Mouse (Mus musculus): Measurements from ENCODE around the gene Garem2. TPM values are rescaled to one million over a fixed set of nuclear protein-coding genes. Genes with fewer than 3 reads are reported as not detected.

Garem2 gene
- polyA plus RNA-seq, 1 experiment: 14.6 TPM

- Histone ChIP-seq H3K4me3 (ENCODE audit: insufficient read depth, low read length) (peak overlapping the region; percentile 94), H3K4me1 (ENCODE audit: control insufficient read depth, insufficient read depth, low read length) (peaks cover 5% of the 10 kb centered on the region), H3K27ac (ENCODE audit: insufficient read depth, low read length) (0 out of 2 replicates have a peak overlapping the region, but pooled peaks have one; percentile 96)
- TF ChIP-seq POLR2A (IDR thresholded peaks at IDR 0.05; ENCODE audit: extremely low read depth, insufficient read depth, low read length): no peak
- no peak for TF ChIP-seq CTCF (IDR thresholded peaks at IDR 0.05; ENCODE audit: extremely low read depth, insufficient read depth, low read length)
These were observed 51.1 kb downstream of the Garem2 start for GRCm38 (mm10) chr5:30155821-30156629.

GRCm38 (mm10) chr5:30159601-30160000 is 54.6 kb downstream of the Garem2 start:
- TF ChIP-seq POLR2A (IDR thresholded peaks at IDR 0.05; ENCODE audit: extremely low read depth, insufficient read depth, low read length): no peak
- TF ChIP-seq CTCF (IDR thresholded peaks at IDR 0.05; ENCODE audit: extremely low read depth, insufficient read depth, low read length): no peak

GRCm38 (mm10) chr5:30161836-30162235 is 56.9 kb downstream of the Garem2 start:
- TF ChIP-seq CTCF (IDR thresholded peaks at IDR 0.05; ENCODE audit: extremely low read depth, insufficient read depth, low read length) (no peak), POLR2A (IDR thresholded peaks at IDR 0.05; ENCODE audit: extremely low read depth, insufficient read depth, low read length) (no peak)
- no peak overlapping the region for H3K27ac ChIP-seq (ENCODE audit: insufficient read depth, low read length)
- H3K4me1 ChIP-seq (ENCODE audit: control insufficient read depth, insufficient read depth, low read length): peaks cover 4% of the 10 kb centered on the region
- no peak overlapping the region for H3K4me3 ChIP-seq (ENCODE audit: insufficient read depth, low read length)

More at GRCm38 (mm10) chr5:30159601-30160000, 54.6 kb downstream of the Garem2 start:
- H3K4me3 ChIP-seq (ENCODE audit: insufficient read depth, low read length): no peak overlapping the region
- no peak overlapping the region for H3K27ac ChIP-seq (ENCODE audit: insufficient read depth, low read length)
- peaks cover 5% of the 10 kb centered on the region for H3K4me1 ChIP-seq (ENCODE audit: control insufficient read depth, insufficient read depth, low read length)

GRCm38 (mm10) chr5:30162339-30162738 is 57.4 kb downstream of the Garem2 start:
- Histone ChIP-seq H3K27ac (ENCODE audit: insufficient read depth, low read length) (no peak overlapping the region), H3K4me1 (ENCODE audit: control insufficient read depth, insufficient read depth, low read length) (peaks cover 4% of the 10 kb centered on the region), H3K4me3 (ENCODE audit: insufficient read depth, low read length) (no peak overlapping the region)
- TF ChIP-seq CTCF (IDR thresholded peaks at IDR 0.05; ENCODE audit: extremely low read depth, insufficient read depth, low read length) (no peak), POLR2A (IDR thresholded peaks at IDR 0.05; ENCODE audit: extremely low read depth, insufficient read depth, low read length) (no peak)

GRCm38 (mm10) chr5:30165234-30165946 is 60.4 kb downstream of the Garem2 start:
- TF ChIP-seq POLR2A (IDR thresholded peaks at IDR 0.05; ENCODE audit: extremely low read depth, insufficient read depth, low read length) (no peak), CTCF (IDR thresholded peaks at IDR 0.05; ENCODE audit: extremely low read depth, insufficient read depth, low read length) (no peak)
- Histone ChIP-seq H3K4me3 (ENCODE audit: insufficient read depth, low read length) (no peak overlapping the region), H3K27ac (ENCODE audit: insufficient read depth, low read length) (no peak overlapping the region), H3K4me1 (ENCODE audit: control insufficient read depth, insufficient read depth, low read length) (peaks cover 2% of the 10 kb centered on the region; the same call in 1 of the 2 replicates)

Other genes starting within 250 kb of the Garem2 start
- gene Il6, start 92.0 kb upstream of the Garem2 start, polyA plus RNA-seq (2012; rRNA removed): not detected in 2 replicates
- gene Tyms, start 31.5 kb upstream of the Garem2 start, polyA plus RNA-seq (2012; rRNA removed): 3.3 and 4.0 TPM in 2 replicates
- gene 3110082J24Rik, start 925 bp downstream of the Garem2 start, polyA plus RNA-seq (2012; rRNA removed): 3.8 and 4.6 TPM in 2 replicates
- gene Hadha, start 50.0 kb downstream of the Garem2 start, polyA plus RNA-seq (2012; rRNA removed): 64.9 and 67.7 TPM in 2 replicates
- 88.0 and 94.8 TPM in 2 replicates for gene Hadhb, start 50.1 kb downstream of the Garem2 start, polyA plus RNA-seq (2012; rRNA removed)
- gene Adgrf3, start 100.6 kb downstream of the Garem2 start, polyA plus RNA-seq (2012; rRNA removed): not detected in 2 replicates
- gene Selenoi, start 127.4 kb downstream of the Garem2 start, polyA plus RNA-seq (2012; rRNA removed): 29.2 and 32.9 TPM in 2 replicates
- gene Drc1, start 176.2 kb downstream of the Garem2 start, polyA plus RNA-seq (2012; rRNA removed): 12.2 and 13.7 TPM in 2 replicates